Mouse (Mus musculus) forebrain, embryonic 10.5 days (tissue): Measurements from ENCODE around the gene BB287469. TPM values are rescaled to one million over a fixed set of nuclear protein-coding genes. Genes with fewer than 3 reads are reported as not detected.
A peak's percentile ranks its signal among the peaks of the same experiment; 100 is the strongest.
"Not testable (repeated sequence)": the region's sequence is repeated elsewhere in the genome, so short reads cannot be mapped to it uniquely, and the experiment has no call there.

Source experiments
- DNase-seq: peaks from one replicate; pipeline ENCODE4 v3.0.0-alpha.2; 2017; ENCODE audit warnings: low spot score; ENCODE audit errors: extremely low spot score
- H3K27ac ChIP-seq: fragments of 300-500 bp; sonication (generic); 2 replicates; pipeline ENCODE4 v1.5.1; 2016; ENCODE audit warnings: mild to moderate bottlenecking
- H3K27me3 ChIP-seq: fragments of 300-500 bp; sonication (generic); 2 replicates; pipeline ENCODE4 v1.6.1; 2016; ENCODE audit warnings: mild to moderate bottlenecking; ENCODE audit not compliant: poor library complexity, severe bottlenecking
- H3K36me3 ChIP-seq: fragments of 300-500 bp; sonication (generic); replicated peaks from 2 replicates; pipeline ENCODE4 v1.6.1; 2016; ENCODE audit warnings: mild to moderate bottlenecking, moderate library complexity
- H3K4me1 ChIP-seq: fragments of 300-500 bp; sonication (generic); 2 replicates; pipeline ENCODE4 v1.6.1; 2016
- H3K4me3 ChIP-seq: fragments of 300-500 bp; sonication (generic); 2 replicates; pipeline ENCODE4 v1.5.1; 2016; ENCODE audit warnings: mild to moderate bottlenecking, moderate library complexity
- H3K9me3 ChIP-seq: fragments of 300-500 bp; sonication (generic); 2 replicates; pipeline ENCODE4 v1.6.1; 2016; ENCODE audit warnings: mild to moderate bottlenecking, moderate library complexity
- WGBS: fragments of 180-500 bp; shearing (Covaris S2); methylation state at CpG from one replicate; pipeline ENCODE4 v1.1.7; 2016; 5-methylcytosine and 5-hydroxymethylcytosine counted together
- polyA plus RNA-seq: library from polyadenylated mRNA; unstranded; fragments of >200 nt; fragmentation: Nextera tagmentation; extraction: Ambion mirVana; gene quantifications from 2 replicates; pipeline ENCODE4 v1.2.1, GENCODE M21; 2016

BB287469 gene
- not detected in 2 replicates for polyA plus RNA-seq

GRCm38 (mm10) chr12:87816277-87816676, at the start of gene BB287469:
TSS of gene BB287469 (plus strand) at chr12:87816577.
- H3K36me3 ChIP-seq, H3K4me1 ChIP-seq, DNase-seq, H3K27me3 ChIP-seq, H3K4me3 ChIP-seq, H3K27ac ChIP-seq, H3K9me3 ChIP-seq: not testable (repeated sequence)
- 87% methylated on average over 6 of the region's 6 CpGs for WGBS

DNA sequence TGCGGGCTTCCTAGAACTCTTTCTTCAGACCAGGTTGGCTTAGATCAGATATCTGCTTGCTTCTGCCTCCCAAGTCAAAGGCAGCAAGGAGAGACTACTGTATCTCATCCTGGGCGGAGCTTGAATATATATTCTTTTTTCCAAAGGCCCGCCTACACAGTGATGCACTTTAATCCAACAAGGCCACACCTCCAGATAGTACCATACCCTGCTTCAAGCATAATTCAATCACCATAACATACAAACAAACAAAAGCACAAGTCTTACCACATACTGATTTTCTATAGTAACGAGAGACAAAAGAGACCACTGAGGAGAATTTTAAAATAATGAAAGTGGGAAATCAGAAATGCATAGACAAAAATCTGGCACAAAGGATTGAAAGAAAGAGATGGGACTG, 40.7 kb upstream of the BB287469 start, which contains the start of gene Gm21319:
TSS of gene Gm21319 (minus strand) at position 101 of the 400 bp plus-strand sequence.
- not testable (repeated sequence) for H3K27me3 ChIP-seq, DNase-seq, H3K27ac ChIP-seq, H3K4me1 ChIP-seq, H3K4me3 ChIP-seq, H3K36me3 ChIP-seq, H3K9me3 ChIP-seq
- WGBS = 91% methylated on average over 4 of the region's 4 CpGs

DNA sequence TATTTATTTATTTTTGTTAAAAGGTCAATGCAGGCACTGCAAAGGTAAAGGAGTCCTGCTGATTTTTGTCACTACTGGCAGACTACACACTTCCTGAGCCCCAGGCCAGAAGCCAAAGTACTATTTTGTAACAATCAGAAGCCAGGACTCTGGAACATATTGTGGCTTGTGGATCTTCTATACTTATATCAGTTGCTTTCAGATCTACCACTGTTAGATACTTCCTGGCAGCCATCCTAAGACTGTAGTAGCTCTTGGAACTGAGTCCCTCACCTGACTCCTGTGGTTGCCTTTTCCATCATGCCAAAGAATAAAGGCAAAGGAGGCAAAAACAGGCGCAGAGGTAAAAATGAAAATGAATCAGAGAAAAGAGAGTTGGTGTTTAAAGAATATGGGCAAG, 21.2 kb upstream of the BB287469 start, which contains the start of gene Gm21936:
TSS of gene Gm21936 (plus strand) at position 301 of the 400 bp plus-strand sequence.
- H3K27me3 ChIP-seq, H3K9me3 ChIP-seq, DNase-seq, H3K4me3 ChIP-seq, H3K36me3 ChIP-seq, H3K4me1 ChIP-seq, H3K27ac ChIP-seq: not testable (repeated sequence)
- 100% methylated on average over 1 of the region's 1 CpGs for WGBS

DNA sequence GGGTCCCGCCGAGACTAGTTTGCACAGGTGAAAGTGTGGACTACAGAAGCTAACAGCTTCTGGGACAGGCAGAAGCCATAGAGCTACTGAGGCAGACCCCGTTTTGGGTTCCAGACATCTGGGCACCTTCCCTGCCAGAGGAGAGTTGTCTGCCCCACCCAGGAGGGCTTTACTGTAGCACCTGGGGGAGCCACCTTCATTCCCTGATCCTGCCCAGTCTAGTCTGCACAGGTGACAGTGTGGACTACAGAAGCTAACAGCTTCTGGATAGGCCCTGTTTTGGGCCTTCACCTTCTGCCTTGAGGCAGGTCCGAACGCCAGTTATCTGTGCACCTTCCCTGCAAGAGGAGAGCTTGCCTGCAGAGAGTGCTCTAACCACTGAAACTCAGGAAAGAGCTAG, 18.4 kb upstream of the BB287469 start:
- not testable (repeated sequence) for H3K4me3 ChIP-seq, DNase-seq, H3K27ac ChIP-seq, H3K4me1 ChIP-seq, H3K36me3 ChIP-seq, H3K9me3 ChIP-seq, H3K27me3 ChIP-seq
- 91% methylated on average over 5 of the region's 5 CpGs for WGBS

GRCm38 (mm10) chr12:87842239-87842638, 25.9 kb downstream of the BB287469 start, which contains the start of gene Gm2001:
TSS of gene Gm2001 (minus strand) at chr12:87842339.
- not testable (repeated sequence) for H3K27me3 ChIP-seq, H3K9me3 ChIP-seq, H3K27ac ChIP-seq, H3K4me3 ChIP-seq, H3K4me1 ChIP-seq, H3K36me3 ChIP-seq, DNase-seq
- 86% methylated on average over 2 of the region's 2 CpGs for WGBS

GRCm38 (mm10) chr12:87850657-87851056, 34.3 kb downstream of the BB287469 start:
- H3K9me3 ChIP-seq, H3K27me3 ChIP-seq, H3K36me3 ChIP-seq, H3K4me1 ChIP-seq, H3K4me3 ChIP-seq, H3K27ac ChIP-seq, DNase-seq: not testable (repeated sequence)
- WGBS = no CpG with 5 or more reads among the region's 2 CpGs

DNA sequence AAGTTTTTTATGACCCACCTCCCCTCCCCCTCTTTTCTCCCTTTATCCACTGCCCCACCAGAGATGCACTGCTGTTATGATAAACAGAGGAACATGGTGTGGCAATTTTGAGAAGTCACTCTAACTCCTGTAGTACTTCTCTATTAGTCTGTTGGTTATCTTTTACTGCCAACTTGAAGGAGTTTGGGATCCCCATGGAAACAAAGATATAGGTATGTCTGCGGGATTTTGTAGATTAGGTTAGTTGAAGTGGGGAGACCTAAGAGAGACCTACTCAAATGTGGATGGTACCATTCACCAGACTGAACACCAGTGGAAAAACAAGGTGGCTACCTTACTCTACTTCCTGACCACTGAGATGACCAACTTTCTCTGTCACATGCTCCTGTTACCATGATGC, 39.7 kb downstream of the BB287469 start:
- H3K4me3 ChIP-seq, H3K4me1 ChIP-seq, H3K27ac ChIP-seq, DNase-seq, H3K9me3 ChIP-seq, H3K36me3 ChIP-seq, H3K27me3 ChIP-seq: not testable (repeated sequence)
- WGBS = 76% methylated on average over 1 of the region's 1 CpGs

- not testable (repeated sequence) for H3K4me1 ChIP-seq, H3K27ac ChIP-seq, H3K27me3 ChIP-seq, H3K36me3 ChIP-seq, H3K4me3 ChIP-seq
- 85% methylated on average over 23 of the region's 23 CpGs for WGBS
- DNase-seq = peak; percentile 14
- H3K9me3 ChIP-seq = peaks cover 12% of the 10 kb centered on the region
Measured at GRCm38 (mm10) chr12:87861740-87862692, 45.6 kb downstream of the BB287469 start.

- peaks cover 12% of the 10 kb centered on the region for H3K9me3 ChIP-seq
- not testable (repeated sequence) for H3K27ac ChIP-seq, H3K36me3 ChIP-seq, DNase-seq, H3K4me3 ChIP-seq, H3K4me1 ChIP-seq, H3K27me3 ChIP-seq
- 92% methylated on average over 9 of the region's 11 CpGs for WGBS
Measured at GRCm38 (mm10) chr12:87863638-87864037, 47.3 kb downstream of the BB287469 start.

GRCm38 (mm10) chr12:87864048-87864447, 47.7 kb downstream of the BB287469 start:
- not testable (repeated sequence) for H3K27me3 ChIP-seq, H3K4me1 ChIP-seq, H3K27ac ChIP-seq, DNase-seq, H3K36me3 ChIP-seq, H3K4me3 ChIP-seq
- 79% methylated on average over 2 of the region's 2 CpGs for WGBS
- peaks cover 12% of the 10 kb centered on the region for H3K9me3 ChIP-seq

Other genes starting within 250 kb of the BB287469 start
- gene Oog1, start 213.9 kb upstream of the BB287469 start, polyA plus RNA-seq = not detected in 2 replicates
- not detected in 2 replicates for gene Gm4027, start 197.7 kb upstream of the BB287469 start, polyA plus RNA-seq
- not detected in 2 replicates for gene Gm16381, start 172.0 kb upstream of the BB287469 start, polyA plus RNA-seq
- gene Gm21319, start 40.8 kb upstream of the BB287469 start, polyA plus RNA-seq = not detected in 2 replicates
- not detected in 2 replicates for gene Gm21936, start 21.1 kb upstream of the BB287469 start, polyA plus RNA-seq
- not detected in 2 replicates for gene Gm2001, start 25.8 kb downstream of the BB287469 start, polyA plus RNA-seq
- gene Gm2016, start 57.5 kb downstream of the BB287469 start, polyA plus RNA-seq = not detected in 2 replicates
- gene Gm2022, start 78.8 kb downstream of the BB287469 start, polyA plus RNA-seq = not detected in 2 replicates
- not detected in 2 replicates for gene Gm2035, start 103.3 kb downstream of the BB287469 start, polyA plus RNA-seq
- not detected in 2 replicates for gene Gm2042, start 137.5 kb downstream of the BB287469 start, polyA plus RNA-seq
- not detected in 2 replicates for gene Gm2075, start 195.3 kb downstream of the BB287469 start, polyA plus RNA-seq
- not detected in 2 replicates for gene Gm6803, start 202.2 kb downstream of the BB287469 start, polyA plus RNA-seq
- not detected in 2 replicates for gene Gm2056, start 210.4 kb downstream of the BB287469 start, polyA plus RNA-seq